Mouse (Mus musculus): ENCODE measurements around the gene Pla2g5. TPM values are rescaled to one million over a fixed set of nuclear protein-coding genes. Genes with fewer than 3 reads are reported as not detected.

Pla2g5 gene
- polyA plus RNA-seq, 1 experiment from 2014 or later = 0.28 TPM

- Histone ChIP-seq H3K27me3 (no peaks in the 10 kb centered on the region), H3K4me1 (replicated peaks) (peaks cover 17% of the 10 kb centered on the region), H3K27ac (replicated peaks) (no peak within 1 kb of the TSS; the same call in 1 of the 2 replicates), H3K36me3 (no peaks in the 10 kb centered on the region), H3K4me2 (no peak within 1 kb of the TSS), H3K9me3 (no peaks in the 10 kb centered on the region), H3K4me3 (no peak within 1 kb of the TSS), H3K9ac (no peak within 1 kb of the TSS)
- 61% methylated on average over 8 of the region's 8 CpGs for WGBS
- no peak for ATAC-seq (ENCODE audit: low read depth)
These were observed 105.9 kb downstream of the Pla2g5 start, which contains the start of gene Pla2g2f for GRCm38 (mm10) chr4:138757416-138757815. Gene Pla2g2f (minus strand): TSS chr4:138757626.

GRCm38 (mm10) chr4:138755983-138756382, 107.3 kb downstream of the Pla2g5 start:
- Histone ChIP-seq H3K4me2 (no peak overlapping the region), H3K27ac (replicated peaks) (peak overlapping the region; percentile 24; the same call in 1 of the 2 replicates), H3K4me1 (replicated peaks) (peaks cover 17% of the 10 kb centered on the region), H3K27me3 (no peaks in the 10 kb centered on the region), H3K36me3 (no peaks in the 10 kb centered on the region), H3K9me3 (no peaks in the 10 kb centered on the region), H3K9ac (no peak overlapping the region), H3K4me3 (no peak overlapping the region)
- 76% methylated on average over 11 of the region's 11 CpGs for WGBS
- no peak for ATAC-seq (ENCODE audit: low read depth)

- no peak overlapping the region for H3K4me2 ChIP-seq
- peaks cover 17% of the 10 kb centered on the region for H3K4me1 ChIP-seq (replicated peaks)
- WGBS = 66% methylated on average over 4 of the region's 4 CpGs
- no peak overlapping the region for H3K4me3 ChIP-seq
- H3K9me3 ChIP-seq = no peaks in the 10 kb centered on the region
- ATAC-seq (ENCODE audit: low read depth) = no peak
- no peaks in the 10 kb centered on the region for H3K36me3 ChIP-seq
- peak overlapping the region; percentile 24; the same call in 1 of the 2 replicates for H3K27ac ChIP-seq (replicated peaks)
- H3K27me3 ChIP-seq = no peaks in the 10 kb centered on the region
- H3K9ac ChIP-seq = no peak overlapping the region
These were observed 107.8 kb downstream of the Pla2g5 start for GRCm38 (mm10) chr4:138755439-138755838.

GRCm38 (mm10) chr4:138754432-138754831, 108.8 kb downstream of the Pla2g5 start:
- Histone ChIP-seq H3K27me3 (no peaks in the 10 kb centered on the region), H3K36me3 (no peaks in the 10 kb centered on the region), H3K4me1 (replicated peaks) (peaks cover 17% of the 10 kb centered on the region), H3K27ac (replicated peaks) (no peak overlapping the region), H3K9me3 (no peaks in the 10 kb centered on the region), H3K4me3 (no peak overlapping the region), H3K9ac (no peak overlapping the region), H3K4me2 (no peak overlapping the region)
- ATAC-seq (ENCODE audit: low read depth) = no peak
- WGBS = 84% methylated on average over 9 of the region's 9 CpGs

DNA sequence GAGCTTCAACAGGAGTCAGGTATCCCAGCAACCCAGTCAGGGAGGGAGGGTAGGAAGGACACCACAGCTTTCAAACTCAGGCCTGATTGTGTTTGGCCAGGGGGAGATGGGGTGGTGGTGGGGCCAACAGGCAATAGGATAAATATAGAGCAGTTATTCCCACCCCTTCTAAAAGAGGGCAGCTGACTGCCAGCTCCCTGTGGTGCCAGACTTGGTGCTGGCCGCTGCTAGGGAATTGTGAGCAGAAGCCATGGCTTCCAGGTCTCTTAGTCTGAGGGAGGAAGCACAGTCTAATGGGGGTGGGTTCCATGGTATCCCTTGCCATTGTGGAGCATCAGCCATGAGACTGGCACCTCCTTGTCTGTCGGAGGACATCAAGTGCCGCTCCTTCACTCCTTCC, 109.7 kb downstream of the Pla2g5 start:
- WGBS = 83% methylated on average over 3 of the region's 3 CpGs
- no peak for ATAC-seq (ENCODE audit: low read depth)

DNA sequence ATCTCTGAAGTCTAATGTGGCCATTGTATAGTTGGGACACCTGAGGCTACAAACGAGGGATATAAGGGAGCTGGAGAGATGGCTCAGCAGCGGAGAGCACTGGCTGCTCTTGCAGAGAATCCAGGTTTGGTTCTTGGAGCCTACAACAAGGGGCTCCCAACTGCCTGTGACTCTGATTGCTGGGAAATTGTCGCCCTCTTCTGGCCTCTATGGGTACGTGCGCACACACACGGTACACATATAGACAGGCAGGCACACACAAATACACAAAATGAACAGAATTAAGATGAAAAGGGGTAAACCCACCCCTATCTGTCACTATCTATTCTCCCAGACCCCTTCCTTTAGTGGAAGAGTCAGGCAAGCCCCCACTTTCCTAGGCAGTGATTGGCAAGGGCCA, 110.7 kb downstream of the Pla2g5 start:
- WGBS = 91% methylated on average over 6 of the region's 6 CpGs
- no peaks in the 10 kb centered on the region for H3K9me3 ChIP-seq
- H3K27ac ChIP-seq (replicated peaks) = no peak overlapping the region
- H3K4me3 ChIP-seq = no peak overlapping the region
- H3K9ac ChIP-seq = no peak overlapping the region
- no peak overlapping the region for H3K4me2 ChIP-seq
- no peaks in the 10 kb centered on the region for H3K36me3 ChIP-seq
- peaks cover 33% of the 10 kb centered on the region for H3K4me1 ChIP-seq (replicated peaks)
- H3K27me3 ChIP-seq = no peaks in the 10 kb centered on the region
- no peak for ATAC-seq (ENCODE audit: low read depth)

More for the DNA sequence above, 109.7 kb downstream of the Pla2g5 start:
- no peaks in the 10 kb centered on the region for H3K27me3 ChIP-seq
- H3K36me3 ChIP-seq = no peaks in the 10 kb centered on the region
- H3K9me3 ChIP-seq = no peaks in the 10 kb centered on the region
- H3K4me1 ChIP-seq (replicated peaks) = peaks cover 23% of the 10 kb centered on the region
- no peak overlapping the region for H3K9ac ChIP-seq
- no peak overlapping the region for H3K4me3 ChIP-seq
- no peak overlapping the region for H3K27ac ChIP-seq (replicated peaks)
- no peak overlapping the region for H3K4me2 ChIP-seq

Other genes starting within 250 kb of the Pla2g5 start
- gene Vwa5b1, start 227.6 kb downstream of the Pla2g5 start, polyA plus RNA-seq (2015; fragmentation: Nextera tagmentation; extraction: Ambion mirVana) = 0.21 and 0.48 TPM in 2 replicates
- gene Pla2g2c, start 138.7 kb downstream of the Pla2g5 start, polyA plus RNA-seq (2015; fragmentation: Nextera tagmentation; extraction: Ambion mirVana) = 0.39 and 0.84 TPM in 2 replicates
- 1.9 and 2.6 TPM in 2 replicates for gene Ubxn10, start 126.3 kb downstream of the Pla2g5 start, polyA plus RNA-seq (2015; fragmentation: Nextera tagmentation; extraction: Ambion mirVana)
- gene Pla2g2f, start 105.9 kb downstream of the Pla2g5 start, polyA plus RNA-seq (2015; fragmentation: Nextera tagmentation; extraction: Ambion mirVana) = not detected in 2 replicates
- 1.1 and 2.6 TPM in 2 replicates for gene Pla2g2d, start 87.7 kb downstream of the Pla2g5 start, polyA plus RNA-seq (2015; fragmentation: Nextera tagmentation; extraction: Ambion mirVana)
- gene Gm13030, start 10.5 kb upstream of the Pla2g5 start, polyA plus RNA-seq (2015; fragmentation: Nextera tagmentation; extraction: Ambion mirVana) = not detected in 2 replicates
- not detected in 2 replicates for gene Pla2g2e, start 14.5 kb upstream of the Pla2g5 start, polyA plus RNA-seq (2015; fragmentation: Nextera tagmentation; extraction: Ambion mirVana)
- gene Otud3, start 50.5 kb upstream of the Pla2g5 start, polyA plus RNA-seq (2015; fragmentation: Nextera tagmentation; extraction: Ambion mirVana) = 3.0 and 3.7 TPM in 2 replicates
- not detected in 2 replicates for gene Rnf186, start 103.6 kb upstream of the Pla2g5 start, polyA plus RNA-seq (2015; fragmentation: Nextera tagmentation; extraction: Ambion mirVana)
- gene Tmco4, start 109.4 kb upstream of the Pla2g5 start, polyA plus RNA-seq (2015; fragmentation: Nextera tagmentation; extraction: Ambion mirVana) = 0.80 and 1.2 TPM in 2 replicates
- 0.45 and 0.60 TPM in 2 replicates for gene Htr6, start 212.1 kb upstream of the Pla2g5 start, polyA plus RNA-seq (2015; fragmentation: Nextera tagmentation; extraction: Ambion mirVana)
- 49.1 and 59.7 TPM in 2 replicates for gene Nbl1, start 229.5 kb upstream of the Pla2g5 start, polyA plus RNA-seq (2015; fragmentation: Nextera tagmentation; extraction: Ambion mirVana)